Mouse (Mus musculus) liver, adult 2 months (tissue): Measurements from ENCODE around the gene Hoga1. TPM values are rescaled to one million over a fixed set of nuclear protein-coding genes. Genes with fewer than 3 reads are reported as not detected.
"Not testable (repeated sequence)": the region's sequence is repeated elsewhere in the genome, so short reads cannot be mapped to it uniquely, and the experiment has no call there.

ENCODE experiments used
- DNase-seq: peaks from one replicate; pipeline ENCODE4 v3.0.0-alpha.2; 2011; ENCODE audit warnings: low read depth, low spot score; ENCODE audit errors: extremely low read depth
- H3K27ac ChIP-seq: fragments of 200-500 bp; replicated peaks from 2 replicates; pipeline ENCODE4 v1.5.1; 2012; ENCODE audit warnings: low read depth, mild to moderate bottlenecking, control low read depth, inconsistent platforms, low read length; ENCODE audit not compliant: insufficient read depth
- H3K27me3 ChIP-seq: fragments of 200-500 bp; 2 replicates; pipeline ENCODE4 v1.6.1; 2012; ENCODE audit warnings: mild to moderate bottlenecking, moderate library complexity, low read length, inconsistent platforms; ENCODE audit not compliant: control insufficient read depth, insufficient read depth
- H3K36me3 ChIP-seq: fragments of 200-500 bp; 2 replicates; pipeline ENCODE4 v1.6.1; 2012; ENCODE audit warnings: low read length, inconsistent platforms; ENCODE audit not compliant: control insufficient read depth, insufficient read depth
- H3K4me1 ChIP-seq: fragments of 200-500 bp; 2 replicates; pipeline ENCODE4 v1.6.1; 2011; ENCODE audit warnings: low read length; ENCODE audit not compliant: control insufficient read depth, insufficient read depth
- H3K4me3 ChIP-seq: fragments of 200-500 bp; 2 replicates; pipeline ENCODE4 v1.5.1; 2011; ENCODE audit warnings: low read depth, mild to moderate bottlenecking, control low read depth, low read length, moderate library complexity; ENCODE audit not compliant: insufficient read depth
- H3K79me2 ChIP-seq: fragments of 200-500 bp; 2 replicates; pipeline ENCODE4 v1.6.1; 2012; ENCODE audit warnings: inconsistent platforms, mild to moderate bottlenecking, low read length, moderate library complexity; ENCODE audit not compliant: control insufficient read depth, insufficient read depth
- H3K9ac ChIP-seq: fragments of 200-500 bp; 2 replicates; pipeline ENCODE4 v1.6.1; 2012; ENCODE audit warnings: low read depth, mild to moderate bottlenecking, control low read depth, inconsistent platforms, low read length
- CTCF ChIP-seq: fragments of 200-500 bp; IDR thresholded peaks from 2 replicates; pipeline ENCODE4 v1.5.1; 2011; ENCODE audit warnings: low read depth, low read length, control low read depth
- POLR2A ChIP-seq: fragments of 200-500 bp; IDR thresholded peaks from 2 replicates; pipeline ENCODE4 v1.6.1; 2011; ENCODE audit warnings: low read length, control low read depth; ENCODE audit not compliant: insufficient read depth; ENCODE audit errors: extremely low read depth
- WGBS: fragments of 180-500 bp; shearing (Covaris S2); methylation state at CpG from one replicate; pipeline ENCODE4 v1.1.7; 2018; 5-methylcytosine and 5-hydroxymethylcytosine counted together
- polyA plus RNA-seq: library from polyadenylated mRNA; depleted of rRNA; stranded (reverse); fragments of >200 nt; gene quantifications from 2 replicates; pipeline ENCODE4 v1.2.3, GENCODE M21; 2012
- total RNA-seq: library from RNA; depleted of rRNA; stranded (reverse); fragments of >200 nt; gene quantifications from 2 replicates; pipeline ENCODE4 v1.2.3, GENCODE M21; 2014

Hoga1 gene
- total and polyA plus RNA-seq, 2 experiments = 128 to 290 TPM

GRCm38 (mm10) chr19:42075992-42076391, 30.6 kb downstream of the Hoga1 start:
- H3K36me3 ChIP-seq = no peaks in the 10 kb centered on the region
- H3K4me1 ChIP-seq = peaks cover 9% of the 10 kb centered on the region
- no peaks in the 10 kb centered on the region for H3K27me3 ChIP-seq
- no peak for DNase-seq
- no peak overlapping the region for H3K4me3 ChIP-seq
- no peak overlapping the region for H3K27ac ChIP-seq
- no peaks in the 10 kb centered on the region for H3K79me2 ChIP-seq
- TF ChIP-seq CTCF (no peak), POLR2A (no peak)
- no peak overlapping the region for H3K9ac ChIP-seq
- 96% methylated on average over 16 of the region's 16 CpGs for WGBS

- H3K36me3 ChIP-seq = no peaks in the 10 kb centered on the region
- no peaks in the 10 kb centered on the region for H3K79me2 ChIP-seq
- WGBS = 95% methylated on average over 8 of the region's 8 CpGs
- H3K27ac ChIP-seq = no peak overlapping the region
- H3K27me3 ChIP-seq = no peaks in the 10 kb centered on the region
- H3K9ac ChIP-seq = no peak overlapping the region
- DNase-seq = no peak
- no peak overlapping the region for H3K4me3 ChIP-seq
- no peaks in the 10 kb centered on the region for H3K4me1 ChIP-seq
- TF ChIP-seq POLR2A = no peak
- no peak for TF ChIP-seq CTCF
Measured at GRCm38 (mm10) chr19:42078566-42078965, 33.2 kb downstream of the Hoga1 start.

- no peak for DNase-seq
- Histone ChIP-seq H3K4me3 (no peak overlapping the region), H3K4me1 (no peaks in the 10 kb centered on the region), H3K36me3 (no peaks in the 10 kb centered on the region), H3K79me2 (no peaks in the 10 kb centered on the region), H3K9ac (no peak overlapping the region), H3K27me3 (no peaks in the 10 kb centered on the region), H3K27ac (no peak overlapping the region)
- 95% methylated on average over 12 of the region's 12 CpGs for WGBS
- no peak for TF ChIP-seq POLR2A
- TF ChIP-seq CTCF = no peak
Measured at GRCm38 (mm10) chr19:42079006-42079405, 33.6 kb downstream of the Hoga1 start.

GRCm38 (mm10) chr19:42079950-42080349, 34.5 kb downstream of the Hoga1 start:
- Histone ChIP-seq H3K9ac (no peak overlapping the region), H3K27me3 (no peaks in the 10 kb centered on the region), H3K27ac (no peak overlapping the region), H3K79me2 (no peaks in the 10 kb centered on the region), H3K4me1 (no peaks in the 10 kb centered on the region), H3K4me3 (no peak overlapping the region), H3K36me3 (no peaks in the 10 kb centered on the region)
- no peak for DNase-seq
- TF ChIP-seq POLR2A (no peak), CTCF (no peak)
- WGBS = 62% methylated on average over 5 of the region's 5 CpGs

- no peaks in the 10 kb centered on the region for H3K36me3 ChIP-seq
- no peaks in the 10 kb centered on the region; the same call in 1 of the 2 replicates for H3K27me3 ChIP-seq
- 87% methylated on average over 11 of the region's 11 CpGs for WGBS
- TF ChIP-seq POLR2A = no peak
- no peak for TF ChIP-seq CTCF
- no peak overlapping the region for H3K9ac ChIP-seq
- no peaks in the 10 kb centered on the region for H3K79me2 ChIP-seq
- no peak for DNase-seq
- H3K27ac ChIP-seq = no peak overlapping the region
- no peaks in the 10 kb centered on the region for H3K4me1 ChIP-seq
- H3K4me3 ChIP-seq = no peak overlapping the region
Measured at GRCm38 (mm10) chr19:42080469-42080868, 35.1 kb downstream of the Hoga1 start.

GRCm38 (mm10) chr19:42081613-42082012, 36.2 kb downstream of the Hoga1 start:
- not testable (repeated sequence) for H3K79me2 ChIP-seq, H3K4me1 ChIP-seq, H3K27me3 ChIP-seq, H3K27ac ChIP-seq, H3K36me3 ChIP-seq, DNase-seq, H3K4me3 ChIP-seq, H3K9ac ChIP-seq
- WGBS = 89% methylated on average over 5 of the region's 5 CpGs

GRCm38 (mm10) chr19:42085690-42086089, 40.3 kb downstream of the Hoga1 start:
- TF ChIP-seq POLR2A (no peak), CTCF (no peak)
- Histone ChIP-seq H3K9ac (no peak overlapping the region), H3K27me3 (peaks cover 7% of the 10 kb centered on the region), H3K4me3 (peak overlapping the region; percentile 46), H3K36me3 (no peaks in the 10 kb centered on the region), H3K27ac (no peak overlapping the region), H3K79me2 (0 out of 2 replicates have a peak, but pooled peaks cover 3% of the 10 kb centered on the region), H3K4me1 (peaks cover 3% of the 10 kb centered on the region; the same call in 1 of the 2 replicates)
- 20% methylated on average over 10 of the region's 10 CpGs for WGBS
- DNase-seq = no peak
